Mouse (Mus musculus) midbrain, embryonic 11.5 days (tissue): ENCODE measurements around the gene Trmo. TPM values are rescaled to one million over a fixed set of nuclear protein-coding genes. Genes with fewer than 3 reads are reported as not detected.
A peak's percentile ranks its signal among the peaks of the same experiment; 100 is the strongest.

Experiments used
- ATAC-seq: fragments of 200-750 bp; cut with Nextera tagmentation; 2 replicates; pipeline ENCODE4 v1.8.0; 2017; ENCODE audit warnings: moderate TSS enrichment, moderate library complexity; ENCODE audit not compliant: low FRiP score
- DNase-seq: peaks from one replicate; pipeline ENCODE4 v3.0.0; 2015; ENCODE audit warnings: low spot score; ENCODE audit errors: missing footprints
- H3K27ac ChIP-seq: fragments of 300-500 bp; sonication (generic); 2 replicates; pipeline ENCODE4 v1.5.1; 2014; ENCODE audit warnings: low read depth, low read length
- H3K27me3 ChIP-seq: fragments of 300-500 bp; sonication (generic); 2 replicates; pipeline ENCODE4 v1.6.1; 2014; ENCODE audit warnings: mild to moderate bottlenecking, low read length, moderate library complexity, mixed read lengths; ENCODE audit not compliant: control insufficient read depth, insufficient read depth
- H3K36me3 ChIP-seq: fragments of 300-500 bp; sonication (generic); 2 replicates; pipeline ENCODE4 v1.6.1; 2014; ENCODE audit warnings: mild to moderate bottlenecking, low read length, moderate library complexity, mixed read lengths; ENCODE audit not compliant: control insufficient read depth, insufficient read depth
- H3K4me1 ChIP-seq: fragments of 300-500 bp; sonication (generic); 2 replicates; pipeline ENCODE4 v1.6.1; 2014; ENCODE audit warnings: low read length; ENCODE audit not compliant: control insufficient read depth, insufficient read depth
- H3K4me2 ChIP-seq: fragments of 300-500 bp; sonication (generic); 2 replicates; pipeline ENCODE4 v1.6.1; 2014; ENCODE audit warnings: mild to moderate bottlenecking, moderate library complexity
- H3K4me3 ChIP-seq: fragments of 300-500 bp; sonication (generic); 2 replicates; pipeline ENCODE4 v1.5.1; 2014; ENCODE audit warnings: low read depth, low read length
- H3K9ac ChIP-seq: fragments of 300-500 bp; sonication (generic); 2 replicates; pipeline ENCODE4 v1.6.1; 2014; ENCODE audit warnings: low read length
- H3K9me3 ChIP-seq: fragments of 300-500 bp; sonication (generic); 2 replicates; pipeline ENCODE4 v1.6.1; 2016; ENCODE audit warnings: low read length; ENCODE audit not compliant: control insufficient read depth
- WGBS: fragments of 180-500 bp; shearing (Covaris S2); extraction: QIAGEN DNeasy Blood & Tissue Kit; methylation state at CpG from one replicate; pipeline ENCODE4 v1.1.7; 2014; 5-methylcytosine and 5-hydroxymethylcytosine counted together
- polyA plus RNA-seq: library from polyadenylated mRNA; unstranded; fragments of >200 nt; fragmentation: Nextera tagmentation; extraction: Ambion mirVana; gene quantifications from 2 replicates; pipeline ENCODE4 v1.2.1, GENCODE M21; 2014

Gene Trmo
- 11.9 and 13.8 TPM in 2 replicates for polyA plus RNA-seq

- WGBS, result under 1% methylated on average over 56 of the region's 56 CpGs
- no peaks in the 10 kb centered on the region for H3K27me3 ChIP-seq
- peak within 1 kb of the TSS; percentile 42 for H3K4me2 ChIP-seq
- DNase-seq (peak; percentile 100), ATAC-seq (peak; percentile 95)
- H3K4me1 ChIP-seq, result peaks cover 2% of the 10 kb centered on the region; the same call in 1 of the 2 replicates
- peak within 1 kb of the TSS; percentile 74 for H3K27ac ChIP-seq
- no peaks in the 10 kb centered on the region for H3K9me3 ChIP-seq
- H3K4me3 ChIP-seq, result peak within 1 kb of the TSS; percentile 54
- peak within 1 kb of the TSS; percentile 93 for H3K9ac ChIP-seq
- 0 out of 2 replicates have a peak, but pooled peaks cover 3% of the 10 kb centered on the region for H3K36me3 ChIP-seq
Measured at GRCm38 (mm10) chr4:46389013-46389611, at the start of gene Trmo. Gene Trmo, minus strand, starts transcription at chr4:46389437.

- no peak for ATAC-seq
- H3K4me1 ChIP-seq, result no peaks in the 10 kb centered on the region
- no peaks in the 10 kb centered on the region for H3K9me3 ChIP-seq
- no peaks in the 10 kb centered on the region for H3K36me3 ChIP-seq
- H3K9ac ChIP-seq, result no peak overlapping the region
- no peak overlapping the region for H3K27ac ChIP-seq
- no peaks in the 10 kb centered on the region for H3K27me3 ChIP-seq
- DNase-seq, result no peak
- H3K4me3 ChIP-seq, result no peak overlapping the region
- H3K4me2 ChIP-seq, result no peak overlapping the region
- 87% methylated on average over 12 of the region's 12 CpGs for WGBS
Measured at GRCm38 (mm10) chr4:46432339-46433036, 43.3 kb upstream of the Trmo start.

GRCm38 (mm10) chr4:46428903-46429499 lies 39.8 kb upstream of the Trmo start:
- Histone ChIP-seq H3K4me2 (no peak overlapping the region), H3K4me1 (no peaks in the 10 kb centered on the region), H3K4me3 (no peak overlapping the region), H3K9ac (no peak overlapping the region), H3K27ac (no peak overlapping the region), H3K9me3 (no peaks in the 10 kb centered on the region), H3K36me3 (no peaks in the 10 kb centered on the region), H3K27me3 (no peaks in the 10 kb centered on the region)
- WGBS, result 70% methylated on average over 10 of the region's 10 CpGs
- DNase-seq, result no peak
- no peak for ATAC-seq

- no peaks in the 10 kb centered on the region for H3K4me1 ChIP-seq
- no peaks in the 10 kb centered on the region for H3K27me3 ChIP-seq
- H3K4me2 ChIP-seq, result no peak overlapping the region
- no peak overlapping the region for H3K27ac ChIP-seq
- no peak overlapping the region for H3K9ac ChIP-seq
- DNase-seq (no peak), ATAC-seq (no peak)
- no peaks in the 10 kb centered on the region for H3K9me3 ChIP-seq
- no peaks in the 10 kb centered on the region for H3K36me3 ChIP-seq
- no peak overlapping the region for H3K4me3 ChIP-seq
- WGBS, result 84% methylated on average over 8 of the region's 8 CpGs
Measured at GRCm38 (mm10) chr4:46422625-46423024, 33.4 kb upstream of the Trmo start.

GRCm38 (mm10) chr4:46418851-46419250 lies 29.6 kb upstream of the Trmo start:
- Histone ChIP-seq H3K27ac (no peak overlapping the region), H3K36me3 (no peaks in the 10 kb centered on the region), H3K9ac (no peak overlapping the region), H3K4me3 (no peak overlapping the region), H3K4me1 (no peaks in the 10 kb centered on the region), H3K27me3 (no peaks in the 10 kb centered on the region), H3K4me2 (no peak overlapping the region), H3K9me3 (no peaks in the 10 kb centered on the region)
- DNase-seq (no peak), ATAC-seq (no peak)
- 92% methylated on average over 9 of the region's 9 CpGs for WGBS

- DNase-seq (no peak), ATAC-seq (no peak)
- Histone ChIP-seq H3K27ac (no peak overlapping the region), H3K9me3 (no peaks in the 10 kb centered on the region), H3K9ac (no peak overlapping the region), H3K27me3 (no peaks in the 10 kb centered on the region), H3K4me3 (no peak overlapping the region), H3K36me3 (no peaks in the 10 kb centered on the region), H3K4me1 (no peaks in the 10 kb centered on the region), H3K4me2 (no peak overlapping the region)
- 69% methylated on average over 3 of the region's 3 CpGs for WGBS
Measured at GRCm38 (mm10) chr4:46417491-46417890, 28.3 kb upstream of the Trmo start.

GRCm38 (mm10) chr4:46413406-46413805 lies 24.2 kb upstream of the Trmo start, which contains the start of gene Hemgn:
Gene Hemgn, minus strand, starts transcription at chr4:46413506.
- WGBS, result 83% methylated on average over 7 of the region's 7 CpGs
- ATAC-seq (no peak), DNase-seq (no peak)
- Histone ChIP-seq H3K27ac (no peak within 1 kb of the TSS), H3K9me3 (no peaks in the 10 kb centered on the region), H3K4me2 (no peak within 1 kb of the TSS), H3K4me1 (no peaks in the 10 kb centered on the region), H3K27me3 (no peaks in the 10 kb centered on the region), H3K9ac (no peak within 1 kb of the TSS), H3K4me3 (no peak within 1 kb of the TSS), H3K36me3 (no peaks in the 10 kb centered on the region)

- no peak overlapping the region for H3K4me2 ChIP-seq
- H3K4me3 ChIP-seq, result no peak overlapping the region
- no peaks in the 10 kb centered on the region for H3K9me3 ChIP-seq
- H3K36me3 ChIP-seq, result no peaks in the 10 kb centered on the region
- no peaks in the 10 kb centered on the region for H3K4me1 ChIP-seq
- H3K9ac ChIP-seq, result no peak overlapping the region
- ATAC-seq (no peak), DNase-seq (no peak)
- no peaks in the 10 kb centered on the region for H3K27me3 ChIP-seq
- WGBS, result 66% methylated on average over 1 of the region's 1 CpGs
- no peak overlapping the region for H3K27ac ChIP-seq
Measured at GRCm38 (mm10) chr4:46412113-46412512, 22.9 kb upstream of the Trmo start.

GRCm38 (mm10) chr4:46411489-46411888 lies 22.3 kb upstream of the Trmo start:
- Histone ChIP-seq H3K36me3 (no peaks in the 10 kb centered on the region), H3K4me2 (no peak overlapping the region), H3K4me1 (no peaks in the 10 kb centered on the region), H3K9ac (no peak overlapping the region), H3K9me3 (no peaks in the 10 kb centered on the region), H3K4me3 (no peak overlapping the region), H3K27me3 (no peaks in the 10 kb centered on the region), H3K27ac (no peak overlapping the region)
- no peak for ATAC-seq
- no peak for DNase-seq
- 83% methylated on average over 6 of the region's 6 CpGs for WGBS
